Mouse (Mus musculus) ES-Bruce4 (cell line): ENCODE data around the gene Zp3.

ENCODE experiments used
- CTCF ChIP-seq: IDR thresholded peaks from one replicate; pipeline ENCODE4 v1.8.1; 2011; ENCODE audit warnings: low read depth, low read length
- POLR2A ChIP-seq: IDR thresholded peaks from one replicate; pipeline ENCODE4 v1.8.1; 2011; ENCODE audit warnings: low read length; ENCODE audit not compliant: insufficient read depth

DNA sequence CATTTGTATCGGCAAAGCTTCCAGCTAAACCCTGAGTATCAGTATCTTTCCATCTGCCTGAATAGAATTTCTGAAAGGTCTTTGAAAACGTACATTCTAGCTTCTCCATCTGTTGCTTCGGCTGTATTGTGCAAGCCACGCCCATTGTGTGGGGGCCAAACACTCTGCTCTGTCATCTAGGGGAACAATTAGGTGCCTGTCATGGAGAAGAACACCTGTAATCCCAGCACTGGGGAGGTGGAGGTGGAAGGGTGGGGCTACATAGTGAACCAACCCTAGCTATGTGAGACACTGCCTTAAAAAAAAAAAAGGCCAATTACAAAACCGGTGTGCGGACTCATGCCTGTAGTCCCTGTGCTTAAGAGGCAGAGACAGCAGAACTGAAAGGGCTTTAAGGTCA is 37.2 kb upstream of the Zp3 start:
- TF ChIP-seq CTCF (no peak), POLR2A (no peak)
